Mouse (Mus musculus): ENCODE results near the gene Adamts18.

Gene Adamts18

DNA sequence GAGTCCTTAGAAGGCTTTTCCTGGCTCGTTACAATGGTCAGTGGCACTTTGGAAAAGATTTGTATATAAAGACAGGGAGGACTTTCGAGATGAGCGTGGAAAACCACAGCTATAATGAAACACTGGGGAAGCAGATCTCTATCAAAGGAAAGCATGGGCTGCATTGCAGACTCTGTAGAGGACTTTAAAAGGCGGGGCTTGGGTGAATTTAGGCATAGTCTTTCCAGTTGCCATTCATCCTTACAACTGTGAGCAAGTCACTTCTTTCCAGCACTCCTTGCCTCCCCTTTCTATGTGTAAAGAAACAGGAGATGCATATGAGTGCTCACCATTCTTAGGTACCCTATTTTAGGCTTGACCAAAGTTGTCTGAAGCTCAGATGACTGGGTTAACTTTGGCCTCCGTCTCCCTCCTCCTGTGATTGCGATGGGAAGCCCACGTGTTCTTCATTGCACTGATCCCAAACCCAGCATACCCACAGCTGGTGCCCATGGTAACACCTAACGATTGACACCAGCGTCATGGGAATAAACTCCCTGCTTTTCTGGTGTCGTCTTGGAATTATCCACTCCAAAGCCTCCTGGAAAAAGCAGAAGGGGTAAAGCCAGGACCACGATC, 191.7 kb downstream of the Adamts18 start:
- DNase-seq (ENCODE audit: low spot score): no peak

GRCm38 (mm10) chr8:113656154-113656553, 192.4 kb downstream of the Adamts18 start:
- no peak for DNase-seq (ENCODE audit: low spot score)

DNA sequence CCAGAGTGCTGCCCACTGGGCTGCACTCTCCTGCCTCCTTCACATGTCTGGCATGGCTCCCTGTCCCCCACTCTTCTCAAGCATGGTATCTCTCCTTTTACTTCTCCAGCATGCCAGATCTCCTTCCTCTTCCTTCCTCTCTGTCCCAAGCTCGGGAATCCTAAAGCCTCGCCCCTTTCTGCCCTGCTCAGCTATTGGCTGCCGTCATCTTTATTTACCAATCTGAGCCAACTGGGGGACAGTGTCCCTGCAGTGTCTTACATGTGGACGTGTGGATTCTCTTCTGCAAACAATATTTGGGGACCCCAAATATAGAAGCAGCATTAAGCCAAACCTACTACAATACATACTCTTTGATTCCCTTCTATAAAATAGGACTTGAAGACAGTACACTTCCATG, 195.4 kb downstream of the Adamts18 start:
- DNase-seq (ENCODE audit: low spot score): no peak

DNA sequence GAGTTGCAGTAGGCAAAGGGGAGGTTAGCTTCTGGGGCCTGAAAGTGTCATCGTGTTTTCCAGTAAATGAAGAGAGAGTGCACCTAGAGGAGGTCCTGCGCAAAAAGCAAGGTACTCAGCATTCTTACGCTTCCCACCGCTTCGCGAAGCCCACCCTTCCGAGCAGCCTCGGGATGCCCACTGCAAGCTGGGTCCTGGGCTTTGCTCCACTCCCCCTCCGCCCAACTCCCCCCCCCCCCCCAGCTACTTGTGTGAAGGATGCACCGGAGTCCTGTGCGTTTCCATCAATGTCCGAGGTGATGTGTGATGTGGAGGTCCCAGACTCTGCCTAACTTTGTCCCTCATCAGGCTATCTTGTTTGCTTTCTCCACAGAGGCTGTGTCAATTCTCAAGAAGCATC, 196.1 kb downstream of the Adamts18 start:
- no peak for DNase-seq (ENCODE audit: low spot score)
